Mouse (Mus musculus) liver, postnatal 0 days (tissue): ENCODE data around the gene Gm5640. TPM values are rescaled to one million over a fixed set of nuclear protein-coding genes. Genes with fewer than 3 reads are reported as not detected.
"Not testable (repeated sequence)": the region's sequence is repeated elsewhere in the genome, so short reads cannot be mapped to it uniquely, and the experiment has no call there.

Experiments
- ATAC-seq: fragments of 200-750 bp; cut with Nextera tagmentation; 2 replicates; pipeline ENCODE4 v1.8.0; 2017; ENCODE audit warnings: mild to moderate bottlenecking, moderate library complexity
- DNase-seq: peaks from one replicate; pipeline ENCODE4 v3.0.0-alpha.2; 2016
- H3K27ac ChIP-seq: fragments of 300-500 bp; sonication (generic); 2 replicates; pipeline ENCODE4 v1.5.1; 2014; ENCODE audit warnings: antibody characterized with exemption, moderate library complexity, mild to moderate bottlenecking, low read depth
- H3K27me3 ChIP-seq: fragments of 300-500 bp; sonication (generic); 2 replicates; pipeline ENCODE4 v1.6.1; 2014; ENCODE audit warnings: low read length, control low read depth, mixed read lengths; ENCODE audit not compliant: insufficient read depth
- H3K36me3 ChIP-seq: fragments of 300-500 bp; sonication (generic); replicated peaks from 2 replicates; pipeline ENCODE4 v1.6.1; 2014; ENCODE audit warnings: mild to moderate bottlenecking, control low read depth, low read length, moderate library complexity, mixed read lengths; ENCODE audit not compliant: insufficient read depth
- H3K4me1 ChIP-seq: fragments of 300-500 bp; sonication (generic); 2 replicates; pipeline ENCODE4 v1.6.1; 2014; ENCODE audit warnings: antibody characterized with exemption, mild to moderate bottlenecking, control low read depth; ENCODE audit not compliant: insufficient read depth
- H3K4me2 ChIP-seq: fragments of 300-500 bp; sonication (generic); 2 replicates; pipeline ENCODE4 v1.6.1; 2014; ENCODE audit warnings: low read depth, mild to moderate bottlenecking, low read length, moderate library complexity, mixed read lengths
- H3K4me3 ChIP-seq: fragments of 300-500 bp; sonication (generic); 2 replicates; pipeline ENCODE4 v1.5.1; 2014; ENCODE audit warnings: low read depth, low read length
- H3K9ac ChIP-seq: fragments of 300-500 bp; sonication (generic); replicated peaks from 2 replicates; pipeline ENCODE4 v1.6.1; 2014; ENCODE audit warnings: mild to moderate bottlenecking, moderate library complexity
- H3K9me3 ChIP-seq: fragments of 300-500 bp; sonication (generic); 2 replicates; pipeline ENCODE4 v1.6.1; 2016; ENCODE audit warnings: mild to moderate bottlenecking, control low read depth, low read length, mixed read lengths
- CTCF ChIP-seq: sonication (generic); IDR thresholded peaks from 2 replicates; pipeline ENCODE4 v1.5.1; 2016; ENCODE audit warnings: antibody characterized with exemption, low read depth
- EP300 ChIP-seq: IDR thresholded peaks from 2 replicates; pipeline ENCODE4 v1.6.1; 2016; ENCODE audit warnings: antibody characterized with exemption, low read depth, mild to moderate bottlenecking
- WGBS: fragments of 180-500 bp; shearing (Covaris S2); extraction: QIAGEN DNeasy Blood & Tissue Kit; methylation state at CpG from one replicate; pipeline ENCODE4 v1.1.7; 2014; ENCODE audit not compliant: insufficient replicate concordance; 5-methylcytosine and 5-hydroxymethylcytosine counted together
- polyA plus RNA-seq: library from polyadenylated mRNA; unstranded; fragments of >200 nt; fragmentation: Nextera tagmentation; extraction: Ambion mirVana; gene quantifications from 2 replicates; pipeline ENCODE4 v1.2.1, GENCODE M21; 2015

The Gm5640 gene
- 0.05 and 0.13 TPM in 2 replicates for polyA plus RNA-seq

DNA sequence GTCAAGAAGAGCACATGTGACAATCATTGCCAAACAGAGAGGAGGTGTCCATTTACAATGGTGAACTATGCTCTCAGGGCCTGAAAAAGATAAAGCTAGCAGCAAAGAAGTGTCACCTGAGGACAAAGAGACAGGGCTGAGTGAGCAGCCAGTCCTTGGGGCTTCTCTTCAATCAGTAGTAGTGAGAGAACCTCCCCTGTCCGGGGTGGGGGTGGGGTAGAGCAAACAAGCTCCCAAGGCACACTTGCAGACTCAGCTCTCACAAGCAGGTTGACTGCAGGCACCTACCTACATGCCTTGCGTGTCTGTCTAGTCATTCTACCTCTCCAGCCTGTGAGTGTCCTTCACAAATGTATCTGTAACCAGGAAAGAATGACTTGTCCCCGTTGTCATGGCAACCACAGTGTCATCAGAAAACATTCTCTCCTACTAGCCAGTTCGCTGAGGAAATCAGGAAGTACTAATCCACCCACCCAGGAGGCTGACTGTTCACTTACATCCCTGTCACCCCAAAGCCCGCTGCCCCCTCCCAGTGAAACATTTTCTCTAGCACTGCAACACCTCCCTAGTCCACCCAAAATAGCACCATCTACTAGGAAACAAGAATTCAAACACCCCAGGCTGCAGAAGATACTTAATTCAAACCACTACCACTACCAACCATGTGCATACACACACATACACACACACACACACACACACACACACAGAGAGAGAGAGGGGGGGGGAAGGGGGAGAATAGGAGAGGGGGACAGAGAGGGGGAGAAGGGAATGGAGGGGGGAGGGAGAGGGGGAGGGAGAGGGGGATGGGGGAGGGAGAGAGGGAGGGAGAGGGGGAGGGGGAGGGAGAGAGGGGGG, at the start of gene Gm5640:
TSS of gene Gm5640 (minus strand) at position 170 of the 858 bp plus-strand sequence.
- peak; percentile 69 for ATAC-seq

DNA sequence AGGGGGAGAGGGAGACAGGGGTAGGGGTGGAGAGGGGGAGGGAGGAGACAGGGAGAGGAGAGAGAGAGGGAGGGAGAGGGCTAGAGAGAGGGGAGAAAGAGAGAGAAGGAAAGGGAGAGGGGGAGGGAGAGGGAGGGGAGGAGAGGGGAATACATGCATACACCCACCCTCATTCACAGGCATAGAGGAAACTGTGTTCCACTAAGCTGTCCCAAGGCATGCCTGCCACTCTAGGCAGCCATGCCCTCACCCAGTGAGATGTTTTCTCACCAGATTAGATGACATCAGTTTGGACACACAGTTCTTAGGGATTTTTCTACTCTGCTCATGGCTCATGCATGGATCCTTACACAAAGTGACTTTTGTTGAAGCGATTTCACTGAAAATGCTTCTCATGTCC, 958 bp upstream of the Gm5640 start:
- not testable (repeated sequence) for DNase-seq, H3K4me2 ChIP-seq

More for the DNA sequence above, at the start of gene Gm5640:
- not testable (repeated sequence) for H3K4me2 ChIP-seq, H3K9me3 ChIP-seq, H3K9ac ChIP-seq, H3K36me3 ChIP-seq, DNase-seq, H3K4me1 ChIP-seq, H3K27me3 ChIP-seq, H3K4me3 ChIP-seq, H3K27ac ChIP-seq
- 31% methylated on average over 2 of the region's 5 CpGs for WGBS

DNA sequence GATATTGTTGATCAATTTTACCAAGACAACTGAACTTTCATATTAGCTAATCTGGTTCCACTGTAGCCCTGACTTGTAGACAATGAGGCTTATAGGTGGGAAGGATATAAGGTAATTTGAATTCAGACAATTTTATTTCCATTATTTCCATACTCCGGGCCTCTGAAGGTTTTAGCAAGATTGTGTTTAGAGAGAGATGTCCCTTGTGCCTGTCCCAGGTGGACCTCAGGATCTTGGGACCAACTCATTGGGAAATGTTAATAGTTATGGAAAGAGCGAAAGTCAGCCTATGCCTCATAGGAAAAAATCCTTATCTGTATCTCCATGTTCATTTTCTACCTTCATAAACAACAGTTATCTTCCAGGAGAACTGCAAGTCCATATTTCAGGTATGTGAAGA, 53.1 kb downstream of the Gm5640 start, which contains the start of gene Olfr1325:
TSS of gene Olfr1325 (plus strand) at position 301 of the 400 bp plus-strand sequence.
- no peak for ATAC-seq
- Histone ChIP-seq H3K4me3 (no peak within 1 kb of the TSS), H3K36me3 (no peaks in the 10 kb centered on the region), H3K4me1 (no peaks in the 10 kb centered on the region), H3K4me2 (no peak within 1 kb of the TSS), H3K9ac (no peak within 1 kb of the TSS), H3K9me3 (no peaks in the 10 kb centered on the region), H3K27ac (no peak within 1 kb of the TSS), H3K27me3 (no peaks in the 10 kb centered on the region)
- 77% methylated on average over 2 of the region's 2 CpGs for WGBS
- no peak for TF ChIP-seq EP300
- no peak for TF ChIP-seq CTCF
- DNase-seq = no peak

More for the DNA sequence above, 958 bp upstream of the Gm5640 start:
- not testable (repeated sequence) for H3K36me3 ChIP-seq, H3K9me3 ChIP-seq, ATAC-seq, H3K4me3 ChIP-seq, H3K4me1 ChIP-seq, H3K9ac ChIP-seq, H3K27me3 ChIP-seq, H3K27ac ChIP-seq
- no CpG with 5 or more reads among the region's 1 CpGs for WGBS

Other genes starting within 250 kb of the Gm5640 start
- 21.9 and 24.3 TPM in 2 replicates for gene G6pdx, start 216.4 kb downstream of the Gm5640 start, polyA plus RNA-seq
- not detected in 2 replicates for gene Gm6880, start 164.2 kb downstream of the Gm5640 start, polyA plus RNA-seq
- not detected in 2 replicates for gene Olfr1326-ps1, start 70.7 kb downstream of the Gm5640 start, polyA plus RNA-seq
- gene Olfr1325, start 53.0 kb downstream of the Gm5640 start, polyA plus RNA-seq = not detected in 2 replicates
- gene Gm6890, start 95.3 kb upstream of the Gm5640 start, polyA plus RNA-seq = not detected in 2 replicates
- not detected in 2 replicates for gene Gm5936, start 191.6 kb upstream of the Gm5640 start, polyA plus RNA-seq